Mouse (Mus musculus) lung, postnatal 0 days (tissue): ENCODE results near the gene Gpr108. TPM values are rescaled to one million over a fixed set of nuclear protein-coding genes. Genes with fewer than 3 reads are reported as not detected.

Source experiments
- ATAC-seq: fragments of 200-750 bp; cut with Nextera tagmentation; 2 replicates; pipeline ENCODE4 v1.8.0; 2017; ENCODE audit warnings: moderate library complexity
- DNase-seq: peaks from one replicate; pipeline ENCODE4 v3.0.0-alpha.2; 2016; ENCODE audit warnings: low spot score
- H3K27ac ChIP-seq: fragments of 300-500 bp; sonication (generic); 2 replicates; pipeline ENCODE4 v1.5.1; 2014; ENCODE audit warnings: antibody characterized with exemption, mild to moderate bottlenecking, low read length, mixed read lengths
- H3K27me3 ChIP-seq: fragments of 300-500 bp; sonication (generic); replicated peaks from 2 replicates; pipeline ENCODE4 v1.6.1; 2014; ENCODE audit warnings: low read length, mixed read lengths; ENCODE audit not compliant: insufficient read depth
- H3K36me3 ChIP-seq: fragments of 300-500 bp; sonication (generic); 2 replicates; pipeline ENCODE4 v1.6.1; 2014; ENCODE audit warnings: low read length, mixed read lengths; ENCODE audit not compliant: insufficient read depth
- H3K4me1 ChIP-seq: fragments of 300-500 bp; sonication (generic); 2 replicates; pipeline ENCODE4 v1.6.1; 2014; ENCODE audit warnings: antibody characterized with exemption, low read depth, low read length, mixed read lengths; ENCODE audit not compliant: insufficient read depth
- H3K4me2 ChIP-seq: fragments of 300-500 bp; sonication (generic); replicated peaks from 2 replicates; pipeline ENCODE4 v1.6.1; 2014; ENCODE audit warnings: low read depth, mild to moderate bottlenecking, low read length, moderate library complexity, mixed read lengths
- H3K4me3 ChIP-seq: fragments of 300-500 bp; sonication (generic); 2 replicates; pipeline ENCODE4 v1.5.1; 2014; ENCODE audit warnings: low read depth, low read length
- H3K9ac ChIP-seq: fragments of 300-500 bp; sonication (generic); replicated peaks from 2 replicates; pipeline ENCODE4 v1.6.1; 2014; ENCODE audit warnings: low read depth, mild to moderate bottlenecking
- H3K9me3 ChIP-seq: fragments of 300-500 bp; sonication (generic); 2 replicates; pipeline ENCODE4 v1.6.1; 2016; ENCODE audit warnings: low read length, mixed read lengths
- CTCF ChIP-seq: IDR thresholded peaks from 2 replicates; pipeline ENCODE4 v1.5.1; 2016; ENCODE audit warnings: antibody characterized with exemption, mild to moderate bottlenecking
- EP300 ChIP-seq: IDR thresholded peaks from 2 replicates; pipeline ENCODE4 v1.6.1; 2016; ENCODE audit warnings: antibody characterized with exemption, mild to moderate bottlenecking, control low read depth
- WGBS: fragments of 180-500 bp; shearing (Covaris S2); extraction: QIAGEN DNeasy Blood & Tissue Kit; methylation state at CpG from one replicate; pipeline ENCODE4 v1.1.7; 2014; 5-methylcytosine and 5-hydroxymethylcytosine counted together
- microRNA-seq: library from miRNA; unstranded; fragments of <30 nt; microRNA quantifications from one replicate; pipeline ENCODE4, GENCODE M21; 2016
- polyA plus RNA-seq: library from polyadenylated mRNA; unstranded; fragments of >200 nt; fragmentation: Nextera tagmentation; extraction: Ambion mirVana; gene quantifications from 2 replicates; pipeline ENCODE4 v1.2.1, GENCODE M21; 2015

Gene Gpr108
- polyA plus RNA-seq, 1 experiment from 2014 or later: 48.4 TPM

GRCm38 (mm10) chr17:57195326-57196010 is 52.8 kb downstream of the Gpr108 start:
- Histone ChIP-seq H3K4me1 (no peaks in the 10 kb centered on the region), H3K27ac (no peak overlapping the region), H3K36me3 (no peaks in the 10 kb centered on the region), H3K4me2 (no peak overlapping the region), H3K4me3 (no peak overlapping the region), H3K9ac (no peak overlapping the region), H3K9me3 (no peaks in the 10 kb centered on the region), H3K27me3 (no peaks in the 10 kb centered on the region)
- DNase-seq (no peak), ATAC-seq (peak; percentile 9; the same call in 1 of the 2 replicates)
- 75% methylated on average over 8 of the region's 8 CpGs for WGBS
- TF ChIP-seq CTCF (no peak), EP300 (no peak)

DNA sequence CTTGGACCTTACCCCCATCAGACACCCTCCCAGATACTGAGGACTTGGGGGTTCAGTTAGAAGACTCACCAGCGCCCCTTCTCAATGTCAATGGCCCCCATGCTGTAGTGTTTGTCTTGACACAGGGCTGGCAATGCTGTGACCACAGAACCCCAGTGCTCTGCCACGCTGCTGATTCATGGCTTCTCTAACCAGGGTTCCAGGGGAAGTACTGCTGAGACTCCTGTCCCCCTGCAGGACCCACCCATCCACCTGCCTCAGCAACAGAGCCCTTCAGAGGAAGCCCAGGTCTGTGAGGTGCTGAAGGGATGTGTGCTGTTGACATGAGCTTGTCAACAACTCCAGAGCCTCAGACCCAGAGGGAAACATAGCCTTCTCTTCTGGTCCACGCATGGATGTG is 53.5 kb downstream of the Gpr108 start:
- WGBS: 67% methylated on average over 3 of the region's 3 CpGs
- H3K4me1 ChIP-seq: no peaks in the 10 kb centered on the region
- no peak overlapping the region for H3K4me3 ChIP-seq
- DNase-seq (no peak), ATAC-seq (no peak)
- H3K36me3 ChIP-seq: no peaks in the 10 kb centered on the region
- H3K9me3 ChIP-seq: no peaks in the 10 kb centered on the region
- no peak overlapping the region for H3K9ac ChIP-seq
- TF ChIP-seq CTCF (no peak), EP300 (no peak)
- no peak overlapping the region for H3K4me2 ChIP-seq
- H3K27me3 ChIP-seq: no peaks in the 10 kb centered on the region
- no peak overlapping the region for H3K27ac ChIP-seq

- H3K27ac ChIP-seq: no peak within 1 kb of the TSS
- H3K9ac ChIP-seq: no peak within 1 kb of the TSS
- H3K4me3 ChIP-seq: no peak within 1 kb of the TSS
- no peak within 1 kb of the TSS for H3K4me2 ChIP-seq
- H3K9me3 ChIP-seq: no peaks in the 10 kb centered on the region
- TF ChIP-seq CTCF (no peak), EP300 (no peak)
- WGBS: 58% methylated on average over 11 of the region's 11 CpGs
- H3K36me3 ChIP-seq: no peaks in the 10 kb centered on the region
- DNase-seq: no peak
- no peaks in the 10 kb centered on the region for H3K27me3 ChIP-seq
- H3K4me1 ChIP-seq: no peaks in the 10 kb centered on the region
- ATAC-seq: peak; percentile 44; the same call in 1 of the 2 replicates
Observed at GRCm38 (mm10) chr17:57194041-57194507, 54.2 kb downstream of the Gpr108 start, which contains the start of gene Tnfsf14. Tnfsf14 (minus strand) TSS chr17:57194177.

DNA sequence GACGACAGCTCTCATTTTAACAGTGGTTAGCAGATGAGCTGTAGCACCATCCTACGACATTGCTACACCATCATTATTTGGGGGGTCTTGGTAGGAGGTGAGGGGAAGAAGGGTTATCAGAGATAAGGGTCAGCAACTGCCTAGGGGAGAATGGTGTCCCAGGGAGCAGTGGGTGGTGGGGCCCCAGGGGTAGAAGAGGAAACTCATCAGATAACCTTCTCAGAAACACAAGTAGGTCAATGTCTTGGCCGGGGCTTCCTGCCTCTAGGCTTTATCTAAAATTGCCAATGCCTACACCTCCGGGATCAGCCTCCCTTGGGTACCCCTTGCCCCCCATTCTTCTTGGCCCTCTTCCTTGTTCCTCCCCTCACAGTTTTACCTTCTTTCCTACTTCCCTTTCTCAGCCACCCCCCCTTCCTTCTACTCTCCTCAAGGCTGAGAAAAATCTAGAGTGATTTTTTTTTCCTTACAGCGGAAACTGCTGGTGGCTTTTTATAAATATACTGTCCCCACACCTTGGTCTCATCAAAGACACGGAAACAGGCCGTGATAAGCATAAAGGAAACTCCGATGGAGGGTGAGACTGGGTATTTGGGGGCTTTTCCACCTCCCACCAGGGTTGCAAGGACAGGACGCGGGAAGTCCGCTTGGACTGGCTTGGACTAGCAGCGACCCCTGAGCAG is 59.6 kb downstream of the Gpr108 start:
- H3K36me3 ChIP-seq: no peaks in the 10 kb centered on the region
- TF ChIP-seq EP300 (no peak), CTCF (no peak)
- H3K9ac ChIP-seq: no peak overlapping the region
- H3K9me3 ChIP-seq: no peaks in the 10 kb centered on the region
- H3K4me2 ChIP-seq: no peak overlapping the region
- WGBS: 55% methylated on average over 12 of the region's 12 CpGs
- no peak for DNase-seq
- no peak overlapping the region for H3K4me3 ChIP-seq
- H3K27ac ChIP-seq: no peak overlapping the region
- H3K4me1 ChIP-seq: no peaks in the 10 kb centered on the region
- ATAC-seq: no peak
- H3K27me3 ChIP-seq: no peaks in the 10 kb centered on the region

GRCm38 (mm10) chr17:57185641-57186040 is 62.6 kb downstream of the Gpr108 start:
- H3K4me3 ChIP-seq: no peak overlapping the region
- no peak for ATAC-seq
- no peaks in the 10 kb centered on the region for H3K4me1 ChIP-seq
- H3K27ac ChIP-seq: no peak overlapping the region
- WGBS: 45% methylated on average over 2 of the region's 2 CpGs
- no peak overlapping the region for H3K4me2 ChIP-seq
- no peaks in the 10 kb centered on the region for H3K27me3 ChIP-seq
- no peak for DNase-seq
- no peak overlapping the region for H3K9ac ChIP-seq
- TF ChIP-seq CTCF (no peak), EP300 (no peak)
- H3K9me3 ChIP-seq: no peaks in the 10 kb centered on the region
- no peaks in the 10 kb centered on the region for H3K36me3 ChIP-seq

Small RNA genes within 50 kb of the gene (microRNA-seq; reads per million reads assigned to microRNA genes)
- not detected for gene Mir6978

Other genes with a start within 250 kb of the Gpr108 start
- gene Pspn, start 248.4 kb downstream of the Gpr108 start, polyA plus RNA-seq: 0.37 TPM in 1 of 2 replicates, not detected in the other
- gene Gtf2f1, start 237.2 kb downstream of the Gpr108 start, polyA plus RNA-seq: 33.3 and 37.0 TPM in 2 replicates
- 0.50 and 0.68 TPM in 2 replicates for gene Gm17949, start 237.0 kb downstream of the Gpr108 start, polyA plus RNA-seq
- 20.4 and 21.0 TPM in 2 replicates for gene Khsrp, start 216.9 kb downstream of the Gpr108 start, polyA plus RNA-seq
- gene Slc25a41, start 206.8 kb downstream of the Gpr108 start, polyA plus RNA-seq: not detected in 2 replicates
- 119 and 120 TPM in 2 replicates for gene Crb3, start 189.3 kb downstream of the Gpr108 start, polyA plus RNA-seq
- 5.8 and 5.9 TPM in 2 replicates for gene Slc25a23, start 188.6 kb downstream of the Gpr108 start, polyA plus RNA-seq
- 5.7 and 6.0 TPM in 2 replicates for gene Dennd1c, start 169.9 kb downstream of the Gpr108 start, polyA plus RNA-seq
- gene Tubb4a, start 160.7 kb downstream of the Gpr108 start, polyA plus RNA-seq: 7.1 and 7.5 TPM in 2 replicates
- gene Tnfsf9, start 143.1 kb downstream of the Gpr108 start, polyA plus RNA-seq: 3.0 and 3.4 TPM in 2 replicates
- gene Cd70, start 98.7 kb downstream of the Gpr108 start, polyA plus RNA-seq: not detected in 2 replicates
- 0.50 and 0.73 TPM in 2 replicates for gene Tnfsf14, start 54.3 kb downstream of the Gpr108 start, polyA plus RNA-seq
- 50.2 and 55.0 TPM in 2 replicates for gene C3, start 20.3 kb downstream of the Gpr108 start, polyA plus RNA-seq
- 46.4 and 58.9 TPM in 2 replicates for gene Trip10, start 1.0 kb upstream of the Gpr108 start, polyA plus RNA-seq
- gene Vav1, start 30.7 kb upstream of the Gpr108 start, polyA plus RNA-seq: 4.8 and 5.4 TPM in 2 replicates
- gene Adgre1, start 110.2 kb upstream of the Gpr108 start, polyA plus RNA-seq: 6.0 and 7.0 TPM in 2 replicates